Comparison of ENCODE assay signal across 8 mouse cellular contexts in genomic region chr6:135087721-135088451, GRCm38 (mm10). TPM values are rescaled to one million over a fixed set of nuclear protein-coding genes. Genes with fewer than 3 reads are reported as not detected.
DNase-seq lines count a peak whose midpoint lies in the region; ATAC-seq lines count a peak whose summit lies in the region.

No protein-coding gene starts in this region.

- ATAC-seq in hindbrain, embryonic 16.5 days: peak; percentile 94
- ATAC-seq in megakaryocyte, adult 5-6 weeks (ENCODE audit: poor library complexity, severe bottlenecking): peak; percentile 88

- H3K9me3 ChIP-seq in hindbrain, embryonic 16.5 days (ENCODE audit: control insufficient read depth, low read length): no peaks in the 10 kb centered on the region

- H3K36me3 ChIP-seq in hindbrain, embryonic 16.5 days (ENCODE audit: control insufficient read depth, insufficient read depth, low read length): no peaks in the 10 kb centered on the region

- H3K27ac ChIP-seq in hindbrain, embryonic 16.5 days (ENCODE audit: low read depth, low read length): 0 out of 2 replicates have a peak overlapping the region, but pooled peaks have one; percentile 29

- peak overlapping the region; percentile 39; the same call in 1 of the 2 replicates for H3K9ac ChIP-seq in hindbrain, embryonic 16.5 days (ENCODE audit: low read depth, low read length)

- peaks cover 4% of the 10 kb centered on the region for H3K4me1 ChIP-seq in hindbrain, embryonic 16.5 days (ENCODE audit: control insufficient read depth, insufficient read depth, low read depth, low read length)

- H3K4me2 ChIP-seq in hindbrain, embryonic 16.5 days (ENCODE audit: low read length): peak overlapping the region; percentile 52

- DNase-seq in T-cell, adult 2 months (ENCODE audit: low spot score): peak; percentile 62
- peak; percentile 70 to 75 for DNase-seq in cerebellum, postnatal 36 days
- peak; percentile 76 for DNase-seq in gastrocnemius, adult 18-20 months (ENCODE audit: low spot score)
- DNase-seq in left cerebral cortex, adult 18-20 months (ENCODE audit: low spot score in 2 of 2): peak; percentile 77 to 92
- DNase-seq in right cerebral cortex, adult 2 months (ENCODE audit: low spot score in 2 of 2): peak; percentile 86 to 91
- peak; percentile 44 for DNase-seq in urinary bladder, postnatal 10 days (ENCODE audit: low spot score)

- no peaks in the 10 kb centered on the region; the same call in 1 of the 2 replicates for H3K27me3 ChIP-seq in hindbrain, embryonic 16.5 days (replicated peaks; ENCODE audit: control insufficient read depth, insufficient read depth, low read length)

- peak overlapping the region; percentile 6; the same call in 1 of the 2 replicates for H3K4me3 ChIP-seq in hindbrain, embryonic 16.5 days (ENCODE audit: low read length)

- WGBS in hindbrain, embryonic 16.5 days: 16% methylated on average over 19 of the region's 19 CpGs

RNA-seq across cellular contexts. Expression of gene Gprc5a, which starts 22.4 kb away (rescaled TPM):
- total RNA-seq in gastrocnemius, adult 18-20 months (2021): 1 to 10 TPM in 1 of 2 experiments, under 1 TPM in 1; 0.96 to 1.6 TPM
- polyA plus RNA-seq in hindbrain, embryonic 16.5 days (2015; fragmentation: Nextera tagmentation; extraction: Ambion mirVana): 0.24 and 0.28 TPM in 2 replicates
- under 1 TPM; 0.26 to 0.79 TPM for total RNA-seq in left cerebral cortex, adult 18-20 months (2021)
- total RNA-seq in megakaryocyte, adult 5-6 weeks (2015): 0.16 and 0.56 TPM in 2 replicates
- total RNA-seq in megakaryocyte, adult 5-6 weeks (2017): 0.22 TPM in 1 of 2 replicates, not detected in the other

RNA-seq across cellular contexts. Expression of gene Gprc5d, which starts 30.2 kb away (rescaled TPM):
- total RNA-seq in gastrocnemius, adult 18-20 months (2021): not detected
- not detected in 2 replicates for polyA plus RNA-seq in hindbrain, embryonic 16.5 days (2015; fragmentation: Nextera tagmentation; extraction: Ambion mirVana)
- total RNA-seq in left cerebral cortex, adult 18-20 months (2021): not detected
- not detected in 2 replicates for total RNA-seq in megakaryocyte, adult 5-6 weeks (2015)
- total RNA-seq in megakaryocyte, adult 5-6 weeks (2017): not detected in 2 replicates

Comparison
In these comparisons a context has a peak if more than half of its experiments do, and no peak if none do; other contexts are left out.
1. Peak in every context shown above with its lines: DNase-seq, ATAC-seq, H3K4me3 ChIP-seq and H3K27ac ChIP-seq.